ENCODE assay signal across 8 mouse cellular contexts in genomic region chr1:64122466-64122830, GRCm38 (mm10). TPM values are rescaled to one million over a fixed set of nuclear protein-coding genes. Genes with fewer than 3 reads are reported as not detected.
DNase-seq lines count a peak whose midpoint lies in the region; ATAC-seq and TF ChIP-seq lines count a peak whose summit lies in the region.

No protein-coding gene starts in this region.

- intact Hi-C loops in heart, postnatal 36 days (cut with DNase I), result loop anchor here (1.0 to 2.0 kb wide), 4 partner anchors 102 to 358 kb away; no protein-coding TSS in a partner anchor

- peak overlapping the region; percentile 100 for H3K27ac ChIP-seq in heart, embryonic 16.5 days (ENCODE audit: low read length)
- peak overlapping the region; percentile 99; the same call in 1 of the 2 replicates for H3K27ac ChIP-seq in bone marrow, adult 2 months (ENCODE audit: control insufficient read depth, insufficient read depth, low read depth, low read length, poor library complexity)
- H3K27ac ChIP-seq in hindbrain, embryonic 13.5 days, result peak overlapping the region; percentile 100
- peak overlapping the region; percentile 100 for H3K27ac ChIP-seq in midbrain, embryonic 12.5 days (replicated peaks)

- WGBS in heart, embryonic 16.5 days, result 20% methylated on average over 9 of the region's 9 CpGs
- WGBS in bone marrow, adult 2 months, result 27% methylated on average over 9 of the region's 9 CpGs
- 19% methylated on average over 9 of the region's 9 CpGs for WGBS in hindbrain, embryonic 13.5 days
- 20% methylated on average over 9 of the region's 9 CpGs for WGBS in midbrain, embryonic 12.5 days

- no peak for TF ChIP-seq CTCF in bone marrow, adult 2 months (IDR thresholded peaks at IDR 0.05; ENCODE audit: control insufficient read depth, insufficient read depth, low read length)

- no peaks in the 10 kb centered on the region for H3K36me3 ChIP-seq in heart, embryonic 16.5 days (ENCODE audit: control insufficient read depth, insufficient read depth)
- H3K36me3 ChIP-seq in hindbrain, embryonic 13.5 days, result no peaks in the 10 kb centered on the region
- H3K36me3 ChIP-seq in midbrain, embryonic 12.5 days, result no peaks in the 10 kb centered on the region

- H3K4me2 ChIP-seq in heart, embryonic 16.5 days (ENCODE audit: low read depth, low read length), result peak overlapping the region; percentile 63
- H3K4me2 ChIP-seq in hindbrain, embryonic 13.5 days, result peak overlapping the region; percentile 69
- peak overlapping the region; percentile 67 for H3K4me2 ChIP-seq in midbrain, embryonic 12.5 days (replicated peaks)

- H3K9me3 ChIP-seq in heart, embryonic 16.5 days (replicated peaks; ENCODE audit: control insufficient read depth, low read length), result no peaks in the 10 kb centered on the region
- H3K9me3 ChIP-seq in hindbrain, embryonic 13.5 days, result no peaks in the 10 kb centered on the region
- no peaks in the 10 kb centered on the region for H3K9me3 ChIP-seq in midbrain, embryonic 12.5 days

- H3K4me3 ChIP-seq in heart, embryonic 16.5 days (ENCODE audit: low read length), result peak overlapping the region; percentile 91
- peak overlapping the region; percentile 83 for H3K4me3 ChIP-seq in bone marrow, adult 2 months (replicated peaks; ENCODE audit: control insufficient read depth, low read depth, low read length)
- H3K4me3 ChIP-seq in hindbrain, embryonic 13.5 days, result peak overlapping the region; percentile 63
- peak overlapping the region; percentile 69 for H3K4me3 ChIP-seq in midbrain, embryonic 12.5 days

- peaks cover 15% of the 10 kb centered on the region for H3K4me1 ChIP-seq in heart, embryonic 16.5 days (ENCODE audit: control insufficient read depth, insufficient read depth, low read length)
- H3K4me1 ChIP-seq in bone marrow, adult 2 months (ENCODE audit: control insufficient read depth, insufficient read depth, low read length), result peaks cover 4% of the 10 kb centered on the region; the same call in 1 of the 2 replicates
- peaks cover 23% of the 10 kb centered on the region for H3K4me1 ChIP-seq in hindbrain, embryonic 13.5 days (replicated peaks)
- peaks cover 18% of the 10 kb centered on the region for H3K4me1 ChIP-seq in midbrain, embryonic 12.5 days

- H3K27me3 ChIP-seq in heart, embryonic 16.5 days (ENCODE audit: control insufficient read depth, insufficient read depth, low read length), result no peaks in the 10 kb centered on the region
- no peaks in the 10 kb centered on the region for H3K27me3 ChIP-seq in hindbrain, embryonic 13.5 days
- H3K27me3 ChIP-seq in midbrain, embryonic 12.5 days, result no peaks in the 10 kb centered on the region

- peak overlapping the region; percentile 100 for H3K9ac ChIP-seq in heart, embryonic 16.5 days (ENCODE audit: low read length)
- peak overlapping the region; percentile 100 for H3K9ac ChIP-seq in hindbrain, embryonic 13.5 days
- peak overlapping the region; percentile 99 for H3K9ac ChIP-seq in midbrain, embryonic 12.5 days (replicated peaks)

- TF ChIP-seq POLR2A in bone marrow, adult 2 months (IDR thresholded peaks at IDR 0.05; ENCODE audit: borderline replicate concordance, control insufficient read depth, low read depth, low read length), result no peak

- ATAC-seq in heart, embryonic 16.5 days (replicated peaks; ENCODE audit: extremely low read depth, insufficient read depth, low FRiP score), result no peak
- no peak for ATAC-seq in hindbrain, embryonic 13.5 days (ENCODE audit: low FRiP score)
- no peak for ATAC-seq in midbrain, embryonic 12.5 days (ENCODE audit: low FRiP score, low read depth)

- no peak for DNase-seq in heart, postnatal 36 days
- no peak for DNase-seq in adrenal gland, adult 2 months
- DNase-seq in layer of hippocampus, adult 11-12 months (ENCODE audit: low spot score), result no peak
- DNase-seq in testis, postnatal 14 days (ENCODE audit: low spot score), result no peak

RNA-seq across cellular contexts. Expression of gene Klf7, which starts 0.4 kb away (rescaled TPM):
- 16.3 and 18.0 TPM in 2 replicates for polyA plus RNA-seq in heart, embryonic 16.5 days (2015; fragmentation: Nextera tagmentation; extraction: Ambion mirVana)
- 10 to 100 TPM; 16.3 to 17.0 TPM for total RNA-seq in heart, postnatal 36 days (2021)
- 4.7 and 18.3 TPM in 2 replicates for polyA plus RNA-seq in bone marrow, adult 2 months (2011; ENCODE audit: insufficient read depth, insufficient read length, low replicate concordance, missing spikeins)
- 93.3 and 100 TPM in 2 replicates for polyA plus RNA-seq in hindbrain, embryonic 13.5 days (2015; fragmentation: Nextera tagmentation; extraction: Ambion mirVana)
- polyA plus RNA-seq in midbrain, embryonic 12.5 days (2016; fragmentation: Nextera tagmentation; extraction: Ambion mirVana), result 40.8 and 41.1 TPM in 2 replicates
- 10 to 100 TPM; 13.4 to 18.6 TPM for total RNA-seq in adrenal gland, adult 2 months (2021)
- polyA plus RNA-seq in adrenal gland, adult 2 months (2012; rRNA removed), result 7.1 and 15.5 TPM in 2 replicates
